Comparison of ENCODE assay signal across 8 mouse cellular contexts in the genomic region with DNA sequence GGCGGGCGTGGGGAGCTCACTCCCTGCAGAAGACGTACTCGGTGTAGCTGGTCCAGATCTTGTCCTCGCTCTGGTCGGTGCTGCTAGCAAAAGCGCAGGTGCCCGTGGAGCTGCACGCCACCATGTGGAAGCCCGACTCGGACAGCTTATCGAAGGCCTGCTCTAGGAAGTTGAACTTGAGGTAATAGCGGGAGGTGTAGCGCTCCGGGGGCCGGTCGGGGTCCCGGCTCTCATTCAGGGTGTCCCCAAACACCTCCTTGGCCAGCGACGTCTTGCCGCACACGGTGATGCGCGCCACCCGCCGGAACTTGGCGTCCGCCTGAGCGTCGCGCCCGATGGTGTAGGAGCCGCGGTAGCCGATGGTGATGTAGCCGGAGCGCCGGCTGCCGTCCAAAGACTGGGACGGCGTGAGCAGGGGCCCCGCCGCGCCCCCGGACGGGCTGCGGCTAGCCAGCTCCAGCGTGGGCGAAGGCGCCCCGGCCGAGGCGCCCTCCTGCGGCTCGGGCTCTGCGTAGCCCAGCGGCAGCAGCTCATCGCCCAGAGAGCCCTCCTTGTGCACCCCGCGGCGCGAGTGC. TPM values are rescaled to one million over a fixed set of nuclear protein-coding genes. Genes with fewer than 3 reads are reported as not detected.
DNase-seq lines count a peak whose midpoint lies in the region; ATAC-seq and TF ChIP-seq lines count a peak whose summit lies in the region.

No protein-coding gene starts in this region.

- WGBS in hindbrain, embryonic 14.5 days: under 1% methylated on average over 61 of the region's 62 CpGs

- no peak for DNase-seq in Patski (ENCODE audit: low read depth, low spot score)
- peak; percentile 86 to 87 for DNase-seq in cerebellum, postnatal 14 days
- DNase-seq in gastrocnemius, adult 18-20 months (ENCODE audit: low spot score): peak; percentile 42
- DNase-seq in hindbrain, embryonic 14.5 days (ENCODE audit: low spot score): peak; percentile 67
- peak; percentile 41 to 74 for DNase-seq in left cerebral cortex, adult 18-20 months (ENCODE audit: low spot score in 2 of 2)
- peak; percentile 73 for DNase-seq in lung, postnatal 36 days
- DNase-seq in retina, postnatal 1 day: peak; percentile 66
- DNase-seq in urinary bladder, adult 2 months (ENCODE audit: low spot score): peak; percentile 56

- peak overlapping the region; percentile 74 for H3K4me2 ChIP-seq in hindbrain, embryonic 14.5 days (replicated peaks)

- in situ Hi-C loops in Patski (cut with MboI; ENCODE audit: low pct_unique_long_range_greater_than_20kb): loop anchor here (10.0 to 25.0 kb wide), 3 partner anchors 187 to 1194 kb away; no protein-coding TSS in a partner anchor

- no peaks in the 10 kb centered on the region for H3K9me3 ChIP-seq in hindbrain, embryonic 14.5 days (ENCODE audit: control insufficient read depth, low read length)

- H3K4me3 ChIP-seq in hindbrain, embryonic 14.5 days (replicated peaks; ENCODE audit: low read length): peak overlapping the region; percentile 83

- no peak for TF ChIP-seq CTCF in Patski (IDR thresholded peaks at IDR 0.05)

- no peaks in the 10 kb centered on the region for H3K36me3 ChIP-seq in hindbrain, embryonic 14.5 days (replicated peaks; ENCODE audit: control insufficient read depth, insufficient read depth)

- H3K27ac ChIP-seq in hindbrain, embryonic 14.5 days: peak overlapping the region; percentile 76

- peak overlapping the region; percentile 65 for H3K9ac ChIP-seq in hindbrain, embryonic 14.5 days

- peaks cover 9% of the 10 kb centered on the region for H3K4me1 ChIP-seq in hindbrain, embryonic 14.5 days (replicated peaks; ENCODE audit: control insufficient read depth, insufficient read depth, low read length)

- CTCF ChIA-PET in Patski (lab: Charles Lee): interaction anchor here (1.2 to 1.9 kb wide), 2 partner anchors 14 to 1035 kb away, joined by 5 to 8 read pairs; no protein-coding TSS in a partner anchor

- peaks cover 4% of the 10 kb centered on the region for H3K27me3 ChIP-seq in Patski
- 0 out of 2 replicates have a peak, but pooled peaks cover 8% of the 10 kb centered on the region for H3K27me3 ChIP-seq in hindbrain, embryonic 14.5 days (ENCODE audit: control insufficient read depth, insufficient read depth, low read length)

- POLR2A ChIA-PET in Patski (lab: Charles Lee): interaction anchor here (0.9 kb wide), 1 partner anchor 176 kb away, joined by 3 read pairs; no protein-coding TSS in a partner anchor

- peak; percentile 55 for ATAC-seq in Patski
- peak; percentile 59 for ATAC-seq in hindbrain, embryonic 14.5 days (ENCODE audit: low FRiP score)

RNA-seq across cellular contexts. Expression of gene Kctd12, which starts 0.9 kb away (rescaled TPM):
- 13.8 TPM for polyA plus RNA-seq in Patski (2021)
- 1 to 10 TPM; 6.5 to 8.0 TPM for total RNA-seq in gastrocnemius, adult 18-20 months (2021)
- polyA plus RNA-seq in hindbrain, embryonic 14.5 days (2014; fragmentation: Nextera tagmentation; extraction: Ambion mirVana): 25.0 and 31.1 TPM in 2 replicates
- 10 to 100 TPM; 48.1 to 51.1 TPM for total RNA-seq in left cerebral cortex, adult 18-20 months (2021)
- 19.3 and 22.3 TPM in 2 replicates for polyA plus RNA-seq in urinary bladder, adult 2 months (2012; rRNA removed)
